Mouse (Mus musculus) embryonic fibroblast, embryonic 13.5 days (primary cell): ENCODE results near the gene Sox18. TPM values are rescaled to one million over a fixed set of nuclear protein-coding genes. Genes with fewer than 3 reads are reported as not detected.
A peak's percentile ranks its signal among the peaks of the same experiment; 100 is the strongest.

Experiments
- H3K27ac ChIP-seq: 2 replicates; pipeline ENCODE4 v1.5.1; 2012; ENCODE audit warnings: low read length, control low read depth, inconsistent platforms; ENCODE audit not compliant: insufficient read depth
- H3K4me1 ChIP-seq: 2 replicates; pipeline ENCODE4 v1.6.1; 2011; ENCODE audit warnings: low read length; ENCODE audit not compliant: control insufficient read depth, insufficient read depth
- H3K4me3 ChIP-seq: 2 replicates; pipeline ENCODE4 v1.5.1; 2011; ENCODE audit warnings: mild to moderate bottlenecking, control low read depth, low read length; ENCODE audit not compliant: insufficient read depth
- CTCF ChIP-seq: IDR thresholded peaks from 2 replicates; pipeline ENCODE4 v1.5.1; 2011; ENCODE audit warnings: mild to moderate bottlenecking, control low read depth, low read length, moderate library complexity, borderline replicate concordance; ENCODE audit not compliant: insufficient read depth
- POLR2A ChIP-seq: IDR thresholded peaks from 2 replicates; pipeline ENCODE4 v1.6.1; 2011; ENCODE audit warnings: low read depth, mild to moderate bottlenecking, control low read depth, low read length, moderate library complexity
- polyA plus RNA-seq: library from polyadenylated mRNA; stranded (reverse); fragments of >200 nt; gene quantifications from 2 replicates; pipeline ENCODE4 v1.2.4, GENCODE M21; 2011; ENCODE audit warnings: low read depth; ENCODE audit not compliant: missing spikeins, insufficient read length

Gene Sox18
- polyA plus RNA-seq, 1 experiment, result not detected

- Histone ChIP-seq H3K27ac (no peak within 1 kb of the TSS), H3K4me3 (no peak within 1 kb of the TSS), H3K4me1 (no peaks in the 10 kb centered on the region)
- TF ChIP-seq CTCF, result no peak
- no peak for TF ChIP-seq POLR2A
These were observed 14.7 kb downstream of the Sox18 start, which contains the start of gene Gm29797 for GRCm38 (mm10) chr2:181656734-181657133. Gene Gm29797 (plus strand): TSS chr2:181657034.

- no peak overlapping the region for H3K27ac ChIP-seq
- TF ChIP-seq POLR2A (no peak), CTCF (no peak)
These were observed 17.9 kb downstream of the Sox18 start for GRCm38 (mm10) chr2:181653523-181653922.

GRCm38 (mm10) chr2:181653065-181653464 is 18.4 kb downstream of the Sox18 start:
- Histone ChIP-seq H3K4me1 (no peaks in the 10 kb centered on the region), H3K27ac (no peak overlapping the region), H3K4me3 (no peak overlapping the region)
- TF ChIP-seq POLR2A, result no peak
- TF ChIP-seq CTCF, result no peak

More at GRCm38 (mm10) chr2:181653523-181653922, 17.9 kb downstream of the Sox18 start:
- Histone ChIP-seq H3K4me1 (no peaks in the 10 kb centered on the region), H3K4me3 (no peak overlapping the region)

- Histone ChIP-seq H3K4me1 (no peaks in the 10 kb centered on the region), H3K4me3 (no peak overlapping the region), H3K27ac (no peak overlapping the region)
- TF ChIP-seq CTCF (no peak), POLR2A (no peak)
These were observed 22.5 kb downstream of the Sox18 start for GRCm38 (mm10) chr2:181648926-181649325.

GRCm38 (mm10) chr2:181646626-181647472 is 24.6 kb downstream of the Sox18 start:
- H3K27ac ChIP-seq, result no peak overlapping the region
- no peak overlapping the region for H3K4me3 ChIP-seq
- no peak for TF ChIP-seq CTCF
- no peak for TF ChIP-seq POLR2A
- H3K4me1 ChIP-seq, result no peaks in the 10 kb centered on the region

GRCm38 (mm10) chr2:181645666-181646065 is 25.8 kb downstream of the Sox18 start:
- Histone ChIP-seq H3K4me1 (no peaks in the 10 kb centered on the region), H3K4me3 (no peak overlapping the region), H3K27ac (no peak overlapping the region)
- TF ChIP-seq POLR2A, result no peak
- no peak for TF ChIP-seq CTCF

- TF ChIP-seq POLR2A (no peak), CTCF (peak; percentile 33; the same call in 1 of the 2 replicates)
- Histone ChIP-seq H3K4me1 (no peaks in the 10 kb centered on the region), H3K27ac (no peak overlapping the region), H3K4me3 (no peak overlapping the region)
These were observed 27.1 kb downstream of the Sox18 start for GRCm38 (mm10) chr2:181644361-181644760.

GRCm38 (mm10) chr2:181635865-181636264 is 35.6 kb downstream of the Sox18 start:
- TF ChIP-seq CTCF (no peak), POLR2A (no peak)
- no peak overlapping the region for H3K4me3 ChIP-seq
- H3K4me1 ChIP-seq, result no peaks in the 10 kb centered on the region
- H3K27ac ChIP-seq, result no peak overlapping the region

GRCm38 (mm10) chr2:181632624-181633023 is 38.8 kb downstream of the Sox18 start:
- H3K27ac ChIP-seq, result no peak overlapping the region
- no peak overlapping the region for H3K4me3 ChIP-seq
- H3K4me1 ChIP-seq, result no peaks in the 10 kb centered on the region
- TF ChIP-seq POLR2A (no peak), CTCF (no peak)

GRCm38 (mm10) chr2:181628471-181628870 is 43.0 kb downstream of the Sox18 start:
- Histone ChIP-seq H3K27ac (no peak overlapping the region), H3K4me3 (no peak overlapping the region), H3K4me1 (no peaks in the 10 kb centered on the region)
- TF ChIP-seq POLR2A, result no peak
- TF ChIP-seq CTCF, result no peak

GRCm38 (mm10) chr2:181623401-181623800 is 48.0 kb downstream of the Sox18 start:
- H3K4me3 ChIP-seq, result no peak overlapping the region
- H3K4me1 ChIP-seq, result no peaks in the 10 kb centered on the region
- no peak overlapping the region for H3K27ac ChIP-seq
- TF ChIP-seq CTCF, result no peak
- no peak for TF ChIP-seq POLR2A

Other genes with a start within 250 kb of the Sox18 start
- gene Zbtb46, start 212.2 kb downstream of the Sox18 start, polyA plus RNA-seq, result 2.6 and 3.3 TPM in 2 replicates
- gene Abhd16b, start 178.4 kb downstream of the Sox18 start, polyA plus RNA-seq, result not detected in 2 replicates
- gene Tpd52l2, start 174.5 kb downstream of the Sox18 start, polyA plus RNA-seq, result 96.5 and 103 TPM in 2 replicates
- gene Dnajc5, start 151.2 kb downstream of the Sox18 start, polyA plus RNA-seq, result 86.7 and 97.4 TPM in 2 replicates
- gene Uckl1, start 86.7 kb downstream of the Sox18 start, polyA plus RNA-seq, result 62.0 and 65.1 TPM in 2 replicates
- 55.9 and 59.4 TPM in 2 replicates for gene Prpf6, start 79.8 kb downstream of the Sox18 start, polyA plus RNA-seq
- 31.8 and 41.0 TPM in 2 replicates for gene Zfp512b, start 78.8 kb downstream of the Sox18 start, polyA plus RNA-seq
- gene Samd10, start 72.4 kb downstream of the Sox18 start, polyA plus RNA-seq, result 3.6 and 3.7 TPM in 2 replicates
- not detected in 2 replicates for gene Gm29797, start 14.6 kb downstream of the Sox18 start, polyA plus RNA-seq
- 6.8 and 13.4 TPM in 2 replicates for gene Tcea2, start 8.7 kb upstream of the Sox18 start, polyA plus RNA-seq
- 66.1 and 87.1 TPM in 2 replicates for gene Rgs19, start 22.3 kb upstream of the Sox18 start, polyA plus RNA-seq
- not detected in 2 replicates for gene Lkaaear1, start 26.8 kb upstream of the Sox18 start, polyA plus RNA-seq
- not detected in 2 replicates for gene Oprl1, start 43.4 kb upstream of the Sox18 start, polyA plus RNA-seq
- not detected in 2 replicates for gene Myt1, start 91.7 kb upstream of the Sox18 start, polyA plus RNA-seq
- 19.6 and 19.7 TPM in 2 replicates for gene Pcmtd2, start 166.2 kb upstream of the Sox18 start, polyA plus RNA-seq
- 28.5 and 35.7 TPM in 2 replicates for gene Polr3k, start 192.7 kb upstream of the Sox18 start, polyA plus RNA-seq